Mouse (Mus musculus): ENCODE results near the gene Mrpl14.

GRCm38 (mm10) chr17:45702254-45702653, 16.1 kb downstream of the Mrpl14 start:
- TF ChIP-seq CTCF (IDR thresholded peaks at IDR 0.05; ENCODE audit: low read depth, low read length) (no peak), GATA1 (IDR thresholded peaks at IDR 0.05; ENCODE audit: borderline replicate concordance, low read length) (no peak), POLR2AphosphoS5 (IDR thresholded peaks at IDR 0.05; ENCODE audit: insufficient replicate concordance, low read depth, low read length) (no peak), GATA2 (IDR thresholded peaks at IDR 0.05; ENCODE audit: borderline replicate concordance, low read depth, low read length) (no peak), TAL1 (conservative IDR thresholded peaks at IDR 0.05; ENCODE audit: low read depth, low read length) (no peak)
